Comparison of ENCODE assay signal across 8 mouse cellular contexts in genomic region chr8:82401490-82401889, GRCm38 (mm10). TPM values are rescaled to one million over a fixed set of nuclear protein-coding genes. Genes with fewer than 3 reads are reported as not detected.
A peak's percentile ranks its signal among the peaks of the same experiment; 100 is the strongest.
DNase-seq lines count a peak whose midpoint lies in the region; ATAC-seq and TF ChIP-seq lines count a peak whose summit lies in the region.

No protein-coding gene starts in this region.

- no peak overlapping the region for H3K9ac ChIP-seq in limb, embryonic 12.5 days (replicated peaks)
- H3K9ac ChIP-seq in stomach, embryonic 16.5 days (ENCODE audit: low read length) = peak overlapping the region; percentile 66; the same call in 1 of the 2 replicates

- peak overlapping the region; percentile 86 for H3K4me2 ChIP-seq in limb, embryonic 12.5 days
- peak overlapping the region; percentile 60 for H3K4me2 ChIP-seq in stomach, embryonic 16.5 days (ENCODE audit: low read depth, low read length)

- peak; percentile 7 for DNase-seq in embryo, embryonic 11 days
- no peak for DNase-seq in embryo, embryonic 10 days (ENCODE audit: low spot score)
- DNase-seq in spleen, adult 2 months (ENCODE audit: low read depth in 1 of 2, low spot score in 2 of 2) = no peak
- no peak for DNase-seq in spleen, postnatal 10 days (ENCODE audit: low spot score in 2 of 2)
- DNase-seq in frontal cortex, postnatal 10 days (ENCODE audit: low spot score in 2 of 2) = no peak
- no peak for DNase-seq in ovary, adult 18-20 months (ENCODE audit: low spot score)

- no peak for TF ChIP-seq POLR2A in spleen, adult 2 months (IDR thresholded peaks at IDR 0.05; ENCODE audit: low read depth, low read length)

- no peaks in the 10 kb centered on the region for H3K36me3 ChIP-seq in spleen, adult 2 months (ENCODE audit: control insufficient read depth, insufficient read depth, low read length)
- H3K36me3 ChIP-seq in limb, embryonic 12.5 days = no peaks in the 10 kb centered on the region
- H3K36me3 ChIP-seq in stomach, embryonic 16.5 days (ENCODE audit: control insufficient read depth, insufficient read depth, low read length) = no peaks in the 10 kb centered on the region

- no peak for ATAC-seq in limb, embryonic 12.5 days (ENCODE audit: insufficient number of reproducible peaks, insufficient read depth, low FRiP score, low TSS enrichment, low read depth)
- ATAC-seq in stomach, embryonic 16.5 days (ENCODE audit: insufficient read depth, low FRiP score) = no peak

- no peaks in the 10 kb centered on the region; the same call in 1 of the 2 replicates for H3K4me1 ChIP-seq in spleen, adult 2 months (ENCODE audit: control insufficient read depth, insufficient read depth, insufficient read length)
- H3K4me1 ChIP-seq in limb, embryonic 12.5 days (replicated peaks) = peaks cover 18% of the 10 kb centered on the region
- H3K4me1 ChIP-seq in stomach, embryonic 16.5 days (ENCODE audit: control insufficient read depth, insufficient read depth, low read length) = peaks cover 12% of the 10 kb centered on the region

- no peak for TF ChIP-seq CTCF in spleen, adult 2 months (IDR thresholded peaks at IDR 0.05; ENCODE audit: extremely low read depth, insufficient read depth, insufficient read length, insufficient replicate concordance)

- H3K27me3 ChIP-seq in spleen, adult 2 months (ENCODE audit: control insufficient read depth, insufficient read depth, low read length) = no peaks in the 10 kb centered on the region
- H3K27me3 ChIP-seq in limb, embryonic 12.5 days = no peaks in the 10 kb centered on the region
- H3K27me3 ChIP-seq in stomach, embryonic 16.5 days (ENCODE audit: control insufficient read depth, insufficient read depth, low read length) = no peaks in the 10 kb centered on the region

- H3K9me3 ChIP-seq in limb, embryonic 12.5 days = no peaks in the 10 kb centered on the region
- no peaks in the 10 kb centered on the region for H3K9me3 ChIP-seq in stomach, embryonic 16.5 days (replicated peaks; ENCODE audit: control insufficient read depth, low read length)

- WGBS in spleen, adult 2 months = 8% methylated on average over 6 of the region's 6 CpGs
- WGBS in limb, embryonic 12.5 days = 19% methylated on average over 6 of the region's 6 CpGs
- WGBS in stomach, embryonic 16.5 days = 19% methylated on average over 6 of the region's 6 CpGs

- H3K4me3 ChIP-seq in spleen, adult 2 months (ENCODE audit: extremely low read depth, insufficient read depth, insufficient read length) = peak overlapping the region; percentile 15; the same call in 1 of the 2 replicates
- H3K4me3 ChIP-seq in limb, embryonic 12.5 days (replicated peaks) = peak overlapping the region; percentile 45; the same call in 1 of the 2 replicates
- H3K4me3 ChIP-seq in stomach, embryonic 16.5 days (replicated peaks; ENCODE audit: low read length) = peak overlapping the region; percentile 59

- H3K27ac ChIP-seq in spleen, adult 2 months (ENCODE audit: insufficient read depth, low read length) = no peak overlapping the region
- H3K27ac ChIP-seq in limb, embryonic 12.5 days = no peak overlapping the region
- H3K27ac ChIP-seq in stomach, embryonic 16.5 days (ENCODE audit: low read length) = no peak overlapping the region

RNA-seq across cellular contexts. Expression of gene Il15, which starts 1.5 kb away (rescaled TPM):
- 5.0 and 6.9 TPM in 2 replicates for polyA plus RNA-seq in spleen, adult 2 months (2012; rRNA removed)
- 1.9 and 3.1 TPM in 2 replicates for polyA plus RNA-seq in limb, embryonic 12.5 days (2016; fragmentation: Nextera tagmentation; extraction: Ambion mirVana)
- polyA plus RNA-seq in stomach, embryonic 16.5 days (2015; fragmentation: Nextera tagmentation; extraction: Ambion mirVana) = 4.4 and 5.5 TPM in 2 replicates
